Mouse (Mus musculus) cerebellum, adult (tissue): ENCODE data around the gene Pdgfb.

ENCODE experiments used
- ATAC-seq: cut with Nextera tagmentation; 2 replicates; pipeline ENCODE4 v1.9.2; 2017; ENCODE audit warnings: mild to moderate bottlenecking, moderate library complexity, mixed read lengths; ENCODE audit not compliant: insufficient number of reproducible peaks, low FRiP score, low TSS enrichment

The Pdgfb gene

DNA sequence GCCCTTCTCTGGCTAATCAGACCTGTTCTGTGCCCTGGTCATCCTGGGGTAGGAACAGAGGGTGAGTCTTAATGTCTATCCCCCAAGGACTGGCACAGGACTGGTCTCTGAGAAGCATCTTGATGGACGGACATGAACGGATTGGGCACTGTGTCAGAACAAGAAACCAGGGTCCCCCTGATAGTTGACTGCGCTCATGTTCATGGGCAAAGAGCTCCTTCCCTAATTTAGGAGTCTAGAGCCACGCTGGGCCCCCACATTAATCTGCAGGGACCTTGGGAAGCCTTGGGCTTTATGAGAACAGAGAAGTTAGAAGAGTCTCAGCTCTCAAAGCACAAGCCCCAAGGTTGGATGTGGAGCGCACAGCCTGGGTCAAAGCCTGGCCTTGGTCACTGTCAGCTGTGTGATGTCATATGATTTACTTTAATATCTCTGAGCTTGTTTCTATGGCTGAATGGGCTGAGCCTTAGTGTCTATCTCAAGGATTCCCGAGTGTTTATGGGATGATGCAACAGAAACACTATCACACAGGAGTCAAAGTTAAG lies 20.6 kb upstream of the Pdgfb start:
- ATAC-seq, result no peak

GRCm38 (mm10) chr15:80034913-80035312 lies 20.1 kb upstream of the Pdgfb start:
- ATAC-seq, result no peak

DNA sequence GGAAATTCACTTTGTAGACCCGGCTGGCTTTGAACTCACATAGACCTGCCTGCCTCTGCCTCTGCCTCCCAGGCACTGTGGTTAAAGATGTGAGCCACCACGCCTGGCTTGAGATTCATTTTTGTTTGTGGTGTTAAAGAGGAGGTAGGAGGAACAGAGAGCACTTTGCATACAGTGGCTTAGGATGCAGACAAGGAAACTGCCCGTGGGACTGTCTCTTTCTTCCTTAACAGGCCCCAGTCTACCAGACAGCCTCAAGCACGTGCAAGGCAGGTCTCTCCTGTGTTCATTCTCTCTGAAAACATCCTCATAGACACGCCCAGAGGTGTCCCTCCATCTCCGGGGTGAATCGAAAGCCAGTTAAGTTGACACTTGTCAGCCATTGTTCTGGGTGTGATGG lies 19.6 kb upstream of the Pdgfb start:
- ATAC-seq, result no peak

DNA sequence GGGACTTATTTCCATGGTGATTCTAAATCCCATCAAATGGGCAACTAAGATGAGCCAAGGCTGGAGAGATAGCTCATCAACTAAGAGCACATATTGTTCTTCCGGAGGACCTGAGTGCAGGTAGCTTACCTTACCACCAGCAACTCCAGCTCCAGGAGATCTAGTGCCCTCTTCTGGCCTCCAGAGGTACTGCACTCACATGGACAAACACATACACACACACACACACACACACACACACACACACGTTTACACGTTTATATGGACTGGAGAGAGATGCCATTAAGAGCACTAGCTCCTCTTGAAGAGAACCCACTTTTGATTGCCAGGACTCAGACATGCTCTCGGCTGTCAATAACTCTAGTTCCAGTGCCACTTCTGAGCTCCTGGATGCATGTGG lies 16.4 kb upstream of the Pdgfb start:
- ATAC-seq, result no peak

DNA sequence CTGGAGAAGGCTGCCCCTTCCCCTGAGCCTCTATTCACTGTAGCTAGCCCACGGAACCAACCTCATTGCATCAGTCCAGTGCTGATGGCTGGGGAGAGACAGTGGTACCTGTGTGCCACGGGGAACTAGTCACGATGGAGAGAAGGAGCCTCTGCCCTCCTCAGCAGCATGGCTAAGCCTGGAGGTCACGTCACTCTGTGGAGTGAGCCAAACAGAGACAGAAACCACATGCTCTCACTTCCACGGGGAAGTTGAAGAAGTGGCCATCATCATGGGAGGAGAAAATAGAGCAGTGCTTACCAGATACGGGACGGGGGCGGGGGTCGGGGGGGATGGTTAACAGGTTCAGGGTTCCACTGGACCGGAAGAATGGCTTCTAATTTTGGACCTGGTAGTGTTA lies 15.6 kb upstream of the Pdgfb start:
- no peak for ATAC-seq

DNA sequence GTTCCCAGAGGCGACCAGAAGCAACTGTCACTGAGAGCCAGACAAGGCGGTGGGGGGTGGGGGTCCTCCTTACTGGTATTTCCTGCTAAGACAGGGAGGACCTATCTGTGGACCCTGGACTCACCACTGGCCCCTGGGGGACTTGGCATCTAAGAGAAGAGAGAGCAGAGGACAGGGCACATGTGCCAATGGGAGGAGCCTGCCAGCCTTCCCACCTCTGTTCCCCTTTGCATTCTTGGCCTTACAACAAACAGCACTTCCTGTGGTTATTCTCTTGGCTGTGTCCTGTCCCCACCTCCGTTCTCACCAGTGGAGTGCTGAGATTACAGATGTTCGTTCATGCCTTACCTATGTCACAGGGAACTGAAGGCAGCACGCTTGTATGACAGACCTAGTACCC lies 14.1 kb upstream of the Pdgfb start:
- ATAC-seq, result no peak

GRCm38 (mm10) chr15:80026689-80027353 lies 12.0 kb upstream of the Pdgfb start:
- ATAC-seq, result no peak

- no peak for ATAC-seq
Observed at GRCm38 (mm10) chr15:80026061-80026460, 11.3 kb upstream of the Pdgfb start.

DNA sequence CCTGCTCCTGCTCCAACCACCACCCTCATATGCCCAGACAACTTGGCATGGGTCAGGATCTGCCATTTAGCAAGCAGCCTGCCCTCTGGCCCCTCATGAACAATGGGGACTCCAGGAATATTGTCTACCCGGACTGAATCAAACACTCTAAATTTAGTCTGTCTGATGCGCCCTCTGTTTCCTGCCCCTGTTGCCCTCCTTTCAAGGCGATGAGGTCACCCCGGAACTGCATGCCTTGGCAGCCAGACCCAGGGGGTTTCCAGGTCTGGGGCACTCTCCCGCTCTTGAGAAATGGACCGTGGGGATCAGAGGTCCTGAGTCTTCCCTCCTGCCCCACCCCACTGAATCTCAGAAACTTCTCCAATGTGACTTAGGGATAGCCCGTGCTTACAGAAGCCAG lies 10.8 kb upstream of the Pdgfb start:
- ATAC-seq, result no peak

DNA sequence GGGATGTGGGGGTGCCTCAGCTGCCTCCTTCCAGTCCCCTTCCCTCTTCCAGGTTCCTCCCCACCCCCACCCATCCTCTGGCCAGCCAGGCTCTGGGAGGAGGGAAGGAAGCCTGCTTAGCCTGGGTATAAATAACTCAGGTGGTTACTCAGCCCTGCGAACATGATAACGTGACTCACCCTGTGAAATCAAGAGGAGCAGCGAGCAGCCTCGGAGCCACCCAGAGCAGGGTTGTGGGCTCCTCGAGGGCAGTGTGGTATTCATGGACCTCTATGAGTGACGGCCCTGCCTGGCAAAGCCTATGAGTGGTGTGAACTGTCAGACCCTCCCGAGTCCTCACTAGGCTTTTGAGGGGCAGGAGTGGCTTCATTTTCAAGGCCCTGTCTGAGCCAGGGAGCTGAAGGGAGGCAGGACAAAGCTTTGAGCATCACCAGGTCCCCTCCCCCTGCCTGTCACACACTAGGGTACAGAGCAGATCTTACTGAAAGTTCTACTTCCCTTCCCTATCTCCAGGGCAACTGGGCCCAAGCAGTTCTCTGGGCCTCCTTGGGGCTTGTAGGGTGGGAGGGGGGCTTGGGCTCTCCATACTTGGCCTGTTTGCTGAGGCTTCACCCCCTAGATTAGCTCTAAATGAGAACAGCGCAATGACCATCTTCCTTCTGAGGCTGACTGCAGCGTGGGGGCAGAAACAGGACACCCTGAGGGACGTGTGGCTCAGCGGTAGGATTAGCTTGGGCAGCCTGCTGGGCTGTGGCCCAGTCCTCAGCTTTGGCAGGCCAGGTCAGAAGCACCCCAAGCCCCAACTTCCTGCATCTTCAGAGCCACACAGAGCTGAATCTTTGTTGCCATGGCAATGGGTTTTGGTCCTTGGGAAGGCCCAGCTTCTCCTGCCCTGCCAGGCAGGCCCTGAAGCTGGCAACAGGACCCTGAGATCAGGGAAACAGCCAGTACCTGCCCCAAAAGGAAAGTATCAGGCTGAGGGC lies 9.8 kb upstream of the Pdgfb start:
- ATAC-seq, result no peak

DNA sequence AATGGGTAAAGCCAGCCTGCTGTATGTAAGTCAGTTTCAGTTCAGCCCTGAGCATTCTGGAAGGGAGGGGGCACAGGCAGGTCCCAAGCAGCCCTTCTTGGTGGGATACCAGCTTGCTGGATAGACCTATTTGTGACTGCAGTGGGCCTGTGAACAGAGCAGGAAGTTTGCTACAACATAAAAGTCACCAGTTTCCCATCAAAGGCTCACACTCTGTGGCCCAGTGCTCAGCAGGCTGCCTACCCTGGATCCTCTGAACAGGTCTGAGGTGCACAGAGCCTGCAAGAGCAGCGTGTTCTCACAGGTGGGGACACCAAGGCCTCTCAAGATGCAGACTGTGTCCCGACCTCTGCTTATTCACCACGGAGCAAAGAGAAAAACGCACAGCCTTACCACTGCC lies 5.7 kb upstream of the Pdgfb start:
- ATAC-seq, result no peak

GRCm38 (mm10) chr15:80019625-80020024 lies 4.8 kb upstream of the Pdgfb start:
- ATAC-seq, result no peak

- no peak for ATAC-seq
Observed at GRCm38 (mm10) chr15:80019220-80019619, 4.4 kb upstream of the Pdgfb start.

- ATAC-seq, result no peak
Observed at GRCm38 (mm10) chr15:80016563-80017301, 2.0 kb upstream of the Pdgfb start.

- ATAC-seq, result no peak
Observed at GRCm38 (mm10) chr15:80015211-80015952, 605 bp upstream of the Pdgfb start.

DNA sequence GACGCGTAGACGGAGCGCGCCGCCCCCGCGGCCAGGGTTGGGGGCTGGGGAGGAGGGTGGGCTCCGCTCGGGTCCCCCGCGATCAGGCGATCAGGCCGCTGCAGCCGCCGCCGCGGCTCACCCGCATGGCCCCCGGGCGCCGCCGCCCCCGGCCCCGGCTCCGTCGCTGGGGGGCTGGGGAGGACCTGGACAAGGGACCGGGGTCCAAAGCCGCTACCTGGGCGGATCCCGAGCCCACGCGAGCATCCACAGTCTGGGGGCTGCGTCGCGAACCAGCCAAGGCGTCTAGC lies 801 bp downstream of the Pdgfb start:
- no peak for ATAC-seq

- ATAC-seq, result no peak
Observed at GRCm38 (mm10) chr15:80013256-80014030, 1.3 kb downstream of the Pdgfb start.

DNA sequence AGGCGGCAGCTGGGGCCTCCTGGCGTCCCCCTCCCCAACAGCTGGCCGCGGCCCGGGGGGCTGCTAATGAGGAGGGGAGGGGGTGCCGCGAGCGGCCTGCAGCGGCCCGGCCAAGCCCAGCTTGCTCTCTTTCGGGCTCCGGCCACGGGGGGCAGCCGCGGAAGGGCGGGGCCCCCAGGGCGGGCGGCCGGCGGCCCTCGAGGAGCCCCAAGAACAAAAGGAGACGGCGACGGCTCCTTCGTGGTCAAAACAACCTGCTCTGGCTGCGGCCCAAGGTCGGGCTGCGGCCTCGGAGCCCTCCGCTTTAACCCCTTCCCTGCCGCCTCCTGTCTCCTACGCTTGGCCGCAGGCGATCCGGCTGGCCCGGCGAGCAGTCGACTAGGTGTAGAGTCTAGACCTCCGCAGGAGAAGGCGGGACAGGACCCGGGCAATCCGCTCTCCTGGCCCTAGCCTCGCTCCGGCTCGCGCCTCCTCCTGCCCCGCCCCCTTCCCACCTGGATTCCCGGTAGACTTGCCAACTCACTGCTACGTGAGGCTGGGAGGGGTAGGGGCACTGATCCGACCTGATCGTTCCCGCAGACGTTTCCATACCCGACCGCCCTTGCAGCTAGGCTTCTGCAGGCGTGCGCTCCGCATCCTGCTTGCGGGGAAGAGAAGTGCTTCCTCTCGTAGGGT lies 2.1 kb downstream of the Pdgfb start:
- peak; percentile 48; the same call in 1 of the 2 replicates for ATAC-seq
